Mouse (Mus musculus): Measurements from ENCODE around the gene Rab6b. TPM values are rescaled to one million over a fixed set of nuclear protein-coding genes. Genes with fewer than 3 reads are reported as not detected.

Rab6b gene
- polyA plus RNA-seq, 1 experiment from 2014 or later: 12.3 TPM

DNA sequence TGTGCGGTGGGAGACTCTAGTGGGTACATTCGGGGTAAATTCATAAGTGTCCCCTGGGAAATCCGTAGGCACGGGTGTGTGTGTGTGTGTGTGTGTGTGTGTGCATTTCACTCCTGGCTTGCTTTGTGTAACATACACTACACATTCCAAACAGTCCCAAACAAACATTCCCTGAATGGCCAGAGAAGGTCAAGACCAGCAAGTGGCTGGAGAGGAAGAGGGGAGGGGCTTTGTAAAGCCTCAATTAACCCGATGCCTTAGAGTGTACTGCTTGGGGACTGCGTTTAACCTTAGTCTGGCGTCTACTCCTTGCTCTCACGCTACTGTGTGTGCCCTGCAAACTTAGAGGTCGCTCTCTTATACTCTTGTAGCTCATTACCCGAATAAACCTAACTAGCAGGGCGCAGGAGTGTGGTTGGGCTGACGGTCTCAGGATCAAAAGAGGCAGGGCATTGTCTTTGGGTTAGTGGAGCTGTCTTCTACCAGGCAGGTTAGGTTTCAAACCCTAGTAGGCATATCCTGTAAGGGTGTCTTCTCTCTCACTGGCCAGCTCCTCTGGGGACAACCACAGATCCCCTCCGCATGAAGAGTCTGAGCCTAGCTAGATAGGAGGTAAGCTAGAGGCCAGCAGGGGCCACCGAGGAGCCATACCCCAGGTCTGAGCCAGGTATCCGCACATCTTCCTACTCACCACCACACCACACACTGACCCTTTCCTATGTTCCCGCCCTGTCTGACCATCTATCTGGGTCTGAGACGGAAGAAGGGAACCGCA, 673 bp upstream of the Rab6b start:
- 18% methylated on average over 18 of the region's 18 CpGs for WGBS

DNA sequence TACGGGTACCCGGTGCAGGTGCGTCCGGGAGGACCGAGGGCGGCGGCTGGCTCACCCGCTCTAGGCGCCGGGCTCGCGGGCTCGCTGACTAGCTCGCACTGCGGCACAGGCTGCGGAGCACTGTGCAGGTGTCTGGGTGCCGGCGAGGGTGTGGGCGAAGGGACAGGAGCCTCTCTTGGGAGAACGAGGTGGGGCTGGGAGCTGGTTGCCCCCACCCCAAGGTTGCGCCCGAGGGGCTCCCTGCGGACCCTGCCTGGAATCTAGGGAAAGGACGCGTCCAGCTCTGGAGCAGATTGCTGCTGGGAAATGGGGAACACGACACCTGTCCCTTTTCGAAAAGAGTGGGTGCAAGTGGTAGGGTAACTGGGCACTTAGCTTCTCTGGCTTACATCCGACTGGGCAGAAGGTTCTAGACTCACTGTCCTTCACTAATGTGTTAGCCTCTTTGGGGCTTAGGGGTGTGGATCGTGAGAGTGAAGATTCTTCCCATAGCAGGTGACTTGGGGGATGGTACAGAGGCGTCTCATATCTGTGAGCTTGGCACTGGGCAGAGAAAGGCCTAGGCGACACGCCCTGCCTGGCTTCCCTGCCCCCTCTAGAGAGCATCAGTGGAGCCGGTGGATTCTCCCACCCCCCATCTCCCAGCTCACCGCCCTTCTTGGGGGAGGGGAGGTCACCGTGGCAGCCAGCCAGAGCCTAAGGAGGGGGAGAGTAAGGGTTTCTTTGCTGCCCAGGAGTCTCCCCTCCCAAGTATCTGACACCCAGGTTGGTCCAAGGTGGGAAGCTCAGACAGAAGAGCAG, 1.1 kb downstream of the Rab6b start:
- WGBS: 1% methylated on average over 35 of the region's 35 CpGs
- Histone ChIP-seq H3K36me3 (peaks cover 5% of the 10 kb centered on the region; the same call in 1 of the 2 replicates), H3K27ac (replicated peaks) (peak overlapping the region; percentile 90), H3K4me3 (peak overlapping the region; percentile 67), H3K27me3 (ENCODE audit: low read depth, poor library complexity, severe bottlenecking) (peaks cover 59% of the 10 kb centered on the region), H3K9me3 (replicated peaks) (no peaks in the 10 kb centered on the region), H3K4me1 (peaks cover 70% of the 10 kb centered on the region)
- peak; percentile 39 for DNase-seq (ENCODE audit: low spot score)

More for the DNA sequence above, 673 bp upstream of the Rab6b start:
- H3K9me3 ChIP-seq (replicated peaks): no peaks in the 10 kb centered on the region
- peaks cover 59% of the 10 kb centered on the region for H3K27me3 ChIP-seq (ENCODE audit: low read depth, poor library complexity, severe bottlenecking)
- H3K36me3 ChIP-seq: 0 out of 2 replicates have a peak, but pooled peaks cover under 1% of the 10 kb centered on the region
- H3K4me1 ChIP-seq: peaks cover 60% of the 10 kb centered on the region
- H3K4me3 ChIP-seq: peak overlapping the region; percentile 67
- DNase-seq (ENCODE audit: low spot score): no peak
- peak overlapping the region; percentile 90 for H3K27ac ChIP-seq (replicated peaks)

DNA sequence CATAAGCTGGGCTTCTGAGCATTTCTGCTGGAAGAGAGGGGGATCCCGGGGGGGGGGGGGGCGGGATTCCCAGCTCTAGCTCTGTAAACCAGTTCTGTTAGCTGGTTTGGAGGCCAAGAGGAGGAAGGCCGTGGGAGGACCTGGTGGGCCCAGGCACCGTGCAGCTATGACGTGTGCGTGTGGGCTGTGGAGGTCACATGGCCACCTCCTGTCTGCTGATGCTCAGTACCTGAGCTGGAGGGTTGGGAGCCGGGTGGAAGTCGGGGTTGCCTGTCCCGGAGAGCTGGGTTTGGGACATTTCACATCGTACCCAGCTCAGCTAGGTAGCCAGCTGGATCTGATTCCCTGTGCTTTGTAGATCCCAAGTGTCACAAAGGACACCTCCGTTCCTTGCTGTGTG, 1.8 kb downstream of the Rab6b start:
- DNase-seq (ENCODE audit: low spot score): no peak
- Histone ChIP-seq H3K36me3 (peaks cover 5% of the 10 kb centered on the region; the same call in 1 of the 2 replicates), H3K4me1 (peaks cover 77% of the 10 kb centered on the region), H3K27me3 (ENCODE audit: low read depth, poor library complexity, severe bottlenecking) (peaks cover 59% of the 10 kb centered on the region), H3K9me3 (replicated peaks) (no peaks in the 10 kb centered on the region), H3K4me3 (peak overlapping the region; percentile 67), H3K27ac (replicated peaks) (peak overlapping the region; percentile 90; the same call in 1 of the 2 replicates)
- 40% methylated on average over 10 of the region's 11 CpGs for WGBS

DNA sequence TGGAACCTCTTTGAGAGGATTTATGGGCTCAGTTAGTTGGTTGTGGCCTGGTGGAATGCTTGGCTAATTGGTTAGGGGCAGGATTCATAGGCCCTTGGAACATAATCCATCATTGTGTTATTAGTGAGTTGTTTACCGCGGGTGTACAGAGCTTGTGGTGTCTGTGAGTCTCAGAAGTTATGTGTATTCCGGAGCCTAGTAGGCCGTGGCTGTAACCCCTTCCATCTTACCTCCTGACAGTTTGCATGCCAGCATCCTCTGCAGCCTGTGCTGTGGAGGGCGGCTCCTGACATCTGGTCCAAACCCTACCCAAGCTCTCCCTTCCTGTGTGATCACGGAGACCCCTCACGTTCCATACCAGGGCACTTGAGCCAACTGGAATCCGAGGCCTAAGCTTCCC, 2.7 kb downstream of the Rab6b start:
- Histone ChIP-seq H3K4me3 (0 out of 2 replicates have a peak overlapping the region, but pooled peaks have one; percentile 67), H3K36me3 (peaks cover 5% of the 10 kb centered on the region; the same call in 1 of the 2 replicates), H3K4me1 (peaks cover 83% of the 10 kb centered on the region), H3K27me3 (ENCODE audit: low read depth, poor library complexity, severe bottlenecking) (peaks cover 56% of the 10 kb centered on the region), H3K9me3 (replicated peaks) (no peaks in the 10 kb centered on the region), H3K27ac (replicated peaks) (no peak overlapping the region)
- DNase-seq (ENCODE audit: low spot score): no peak
- WGBS: 79% methylated on average over 8 of the region's 8 CpGs

DNA sequence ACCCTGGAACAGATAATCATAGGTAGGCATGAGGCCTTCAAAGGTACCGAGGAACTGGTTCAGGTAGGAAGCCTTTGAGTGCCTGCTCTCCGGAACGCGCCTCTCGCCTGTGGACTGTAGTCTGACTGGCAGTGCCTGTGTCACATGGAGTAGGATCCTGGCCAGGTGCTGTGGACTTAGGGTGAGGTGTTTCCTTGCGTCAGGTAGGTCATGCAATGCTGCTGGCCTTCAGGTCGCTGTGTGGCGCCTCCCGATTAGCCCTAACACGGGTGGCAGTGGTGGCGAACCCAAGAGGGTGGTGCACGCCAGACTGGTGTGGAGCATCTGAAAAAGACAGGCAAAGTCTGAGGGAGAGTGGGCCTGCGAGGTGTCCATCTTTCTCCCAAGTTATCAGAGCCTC, 3.3 kb downstream of the Rab6b start:
- peaks cover 50% of the 10 kb centered on the region for H3K27me3 ChIP-seq (ENCODE audit: low read depth, poor library complexity, severe bottlenecking)
- H3K9me3 ChIP-seq (replicated peaks): no peaks in the 10 kb centered on the region
- peaks cover 83% of the 10 kb centered on the region for H3K4me1 ChIP-seq

DNA sequence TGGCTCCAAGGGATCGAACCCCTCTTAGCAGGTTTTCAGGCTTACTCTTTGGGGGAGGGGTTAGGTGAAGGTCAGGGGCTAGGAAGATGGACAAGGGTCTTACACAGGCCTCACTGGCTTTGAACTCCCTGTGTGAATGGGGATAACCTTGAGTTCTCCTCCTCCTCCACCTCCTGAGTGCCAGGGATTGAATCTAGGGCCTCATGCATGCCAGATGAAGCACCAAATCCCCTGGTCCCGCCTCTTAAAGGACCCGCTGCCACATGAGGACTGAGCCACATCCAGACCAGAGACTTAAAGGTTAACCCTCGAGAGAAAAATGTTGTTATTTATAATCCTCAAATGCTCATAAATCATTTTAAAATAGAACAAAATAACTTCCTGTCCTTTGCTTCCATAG, 5.4 kb downstream of the Rab6b start:
- H3K36me3 ChIP-seq: peaks cover 5% of the 10 kb centered on the region; the same call in 1 of the 2 replicates
- no peak for DNase-seq (ENCODE audit: low spot score)
- H3K4me3 ChIP-seq: no peak overlapping the region
- H3K27ac ChIP-seq (replicated peaks): peak overlapping the region; percentile 80
- peaks cover 34% of the 10 kb centered on the region for H3K27me3 ChIP-seq (ENCODE audit: low read depth, poor library complexity, severe bottlenecking)
- H3K4me1 ChIP-seq: peaks cover 78% of the 10 kb centered on the region
- 79% methylated on average over 4 of the region's 4 CpGs for WGBS
- no peaks in the 10 kb centered on the region for H3K9me3 ChIP-seq (replicated peaks)

More for the DNA sequence above, 3.3 kb downstream of the Rab6b start:
- no peak overlapping the region for H3K4me3 ChIP-seq
- H3K27ac ChIP-seq (replicated peaks): no peak overlapping the region; the same call in 1 of the 2 replicates
- peaks cover 5% of the 10 kb centered on the region; the same call in 1 of the 2 replicates for H3K36me3 ChIP-seq
- DNase-seq (ENCODE audit: low spot score): no peak
- WGBS: 92% methylated on average over 13 of the region's 13 CpGs

DNA sequence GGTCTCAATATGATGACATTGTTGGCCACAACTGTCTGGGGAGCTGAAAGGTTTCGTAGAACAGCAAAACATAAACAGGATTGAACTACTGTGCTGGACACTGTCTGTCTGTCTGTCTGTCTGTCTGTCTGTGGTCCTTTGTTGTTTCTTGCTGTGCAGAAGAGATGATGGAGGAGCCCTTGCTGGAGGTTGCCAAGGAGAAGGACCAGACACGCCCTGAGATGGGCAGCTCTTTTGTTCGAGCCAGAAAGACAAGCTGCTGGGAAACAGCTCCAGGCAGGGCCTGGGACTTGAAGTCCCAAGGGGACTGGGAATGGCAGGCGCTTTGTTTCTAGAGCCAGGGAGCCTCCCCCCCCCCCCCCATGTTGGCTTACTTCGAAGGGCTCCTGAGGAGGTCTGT, 5.9 kb downstream of the Rab6b start:
- no peaks in the 10 kb centered on the region for H3K9me3 ChIP-seq (replicated peaks)
- H3K27ac ChIP-seq (replicated peaks): peak overlapping the region; percentile 80
- H3K4me1 ChIP-seq: peaks cover 75% of the 10 kb centered on the region
- H3K4me3 ChIP-seq: no peak overlapping the region
- H3K27me3 ChIP-seq (ENCODE audit: low read depth, poor library complexity, severe bottlenecking): peaks cover 29% of the 10 kb centered on the region
- 59% methylated on average over 5 of the region's 5 CpGs for WGBS
- peaks cover 5% of the 10 kb centered on the region; the same call in 1 of the 2 replicates for H3K36me3 ChIP-seq
- DNase-seq (ENCODE audit: low spot score): peak; percentile 55

DNA sequence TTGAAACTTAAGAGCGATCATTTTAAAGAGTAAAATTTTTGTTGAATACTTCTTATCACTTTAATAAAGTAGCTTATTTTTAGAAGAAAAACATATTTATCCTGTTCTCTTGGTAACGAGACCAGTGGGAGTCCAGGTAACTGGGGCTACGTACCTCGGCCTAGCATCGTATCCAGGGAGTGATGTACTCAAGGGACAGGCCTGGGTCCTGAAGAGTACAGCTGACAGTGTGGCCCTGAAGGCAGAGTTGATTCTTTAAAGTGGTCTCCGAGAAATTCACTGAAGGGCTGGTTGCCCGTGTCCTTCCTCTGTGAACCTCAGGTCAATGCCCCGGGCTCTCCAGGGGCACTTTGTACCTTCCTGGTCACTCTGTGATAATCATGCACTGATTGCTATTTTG, 6.4 kb downstream of the Rab6b start:
- Histone ChIP-seq H3K27ac (replicated peaks) (peak overlapping the region; percentile 80; the same call in 1 of the 2 replicates), H3K4me1 (peaks cover 70% of the 10 kb centered on the region)
- WGBS: 89% methylated on average over 8 of the region's 8 CpGs

DNA sequence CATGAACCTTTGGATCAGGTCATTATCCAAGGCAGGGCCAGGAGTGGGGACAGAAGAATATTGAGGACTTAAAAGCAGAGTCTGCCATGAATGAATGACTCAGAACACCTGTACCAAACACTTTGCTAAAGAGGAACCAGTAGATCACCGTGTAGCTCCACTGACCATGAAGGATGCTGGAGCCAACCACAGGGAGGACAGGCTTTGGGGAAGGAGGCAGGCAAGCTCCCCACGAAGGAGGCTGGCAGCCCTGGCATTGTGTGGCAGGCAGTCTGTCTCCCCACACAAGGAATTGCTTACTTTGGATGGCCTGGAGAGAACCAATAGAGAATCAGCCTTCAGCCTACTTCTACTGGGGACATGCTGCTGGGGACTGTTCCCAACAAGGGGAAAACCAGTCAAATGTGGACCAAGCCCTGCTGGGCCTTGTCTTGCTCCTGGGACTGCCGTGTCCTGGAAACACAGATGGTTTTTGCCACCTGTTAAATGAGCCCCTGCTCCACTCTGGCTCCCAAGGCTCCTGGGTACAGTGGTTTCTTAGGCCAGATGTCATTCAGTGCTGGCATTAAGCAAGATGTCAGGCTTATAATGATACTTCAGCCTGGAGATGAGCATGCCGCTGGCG, 7.2 kb downstream of the Rab6b start:
- Histone ChIP-seq H3K27ac (replicated peaks) (peak overlapping the region; percentile 80), H3K4me1 (peaks cover 62% of the 10 kb centered on the region), H3K36me3 (peaks cover 7% of the 10 kb centered on the region; the same call in 1 of the 2 replicates), H3K9me3 (replicated peaks) (no peaks in the 10 kb centered on the region), H3K4me3 (no peak overlapping the region), H3K27me3 (ENCODE audit: low read depth, poor library complexity, severe bottlenecking) (peaks cover 16% of the 10 kb centered on the region)
- 93% methylated on average over 5 of the region's 5 CpGs for WGBS
- no peak for DNase-seq (ENCODE audit: low spot score)

More for the DNA sequence above, 6.4 kb downstream of the Rab6b start:
- H3K27me3 ChIP-seq (ENCODE audit: low read depth, poor library complexity, severe bottlenecking): peaks cover 24% of the 10 kb centered on the region
- peaks cover 5% of the 10 kb centered on the region; the same call in 1 of the 2 replicates for H3K36me3 ChIP-seq
- DNase-seq (ENCODE audit: low spot score): no peak
- H3K4me3 ChIP-seq: no peak overlapping the region
- H3K9me3 ChIP-seq (replicated peaks): no peaks in the 10 kb centered on the region

DNA sequence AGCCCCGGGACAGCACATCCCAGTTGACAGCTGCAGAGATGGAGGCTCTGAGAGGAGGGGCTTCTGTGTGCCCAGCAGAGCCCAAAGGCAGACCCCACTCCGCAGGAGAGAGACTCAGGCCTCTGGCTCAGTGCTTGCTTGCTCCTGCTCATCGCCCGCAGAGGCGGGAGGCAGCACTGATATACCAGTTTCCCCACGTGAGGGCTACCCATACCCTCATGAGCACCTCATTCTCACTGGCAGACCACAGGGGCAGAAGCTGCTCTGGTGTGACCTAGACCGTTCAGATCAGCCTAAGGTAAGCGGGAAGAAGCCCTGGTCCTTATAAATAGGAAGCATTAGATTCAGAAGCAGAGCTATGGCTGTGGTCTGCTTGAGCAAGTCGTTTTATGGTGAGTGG, 8.2 kb downstream of the Rab6b start:
- WGBS: 87% methylated on average over 9 of the region's 9 CpGs
- no peak overlapping the region for H3K4me3 ChIP-seq
- peak overlapping the region; percentile 68 for H3K27ac ChIP-seq (replicated peaks)
- DNase-seq (ENCODE audit: low spot score): no peak
- peaks cover 6% of the 10 kb centered on the region for H3K27me3 ChIP-seq (ENCODE audit: low read depth, poor library complexity, severe bottlenecking)
- H3K4me1 ChIP-seq: peaks cover 53% of the 10 kb centered on the region
- peaks cover 10% of the 10 kb centered on the region; the same call in 1 of the 2 replicates for H3K36me3 ChIP-seq
- H3K9me3 ChIP-seq (replicated peaks): no peaks in the 10 kb centered on the region

DNA sequence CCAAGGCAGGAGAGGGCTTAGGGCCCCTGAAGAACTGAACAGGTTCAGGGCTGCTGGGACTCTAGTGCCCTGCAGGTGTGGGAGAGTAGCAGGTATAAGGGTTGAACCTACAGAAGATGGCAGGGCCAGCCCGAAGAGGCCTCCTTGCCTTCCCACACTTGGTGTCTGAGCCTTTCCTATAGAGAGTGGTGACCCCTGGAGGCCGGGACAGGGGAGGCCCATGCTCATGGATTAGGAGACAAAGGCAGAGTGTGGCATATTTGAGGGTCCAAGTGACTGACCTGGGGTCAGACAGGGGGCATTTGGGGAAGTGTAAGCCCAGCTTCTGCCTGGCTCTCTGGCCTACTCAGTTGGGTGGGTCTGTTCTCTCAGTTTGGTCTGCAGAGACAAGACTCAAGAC, 8.6 kb downstream of the Rab6b start:
- WGBS: 48% methylated on average over 2 of the region's 2 CpGs
- H3K4me1 ChIP-seq: peaks cover 48% of the 10 kb centered on the region
- peak overlapping the region; percentile 68 for H3K27ac ChIP-seq (replicated peaks)
- H3K9me3 ChIP-seq (replicated peaks): no peaks in the 10 kb centered on the region
- peaks cover 2% of the 10 kb centered on the region for H3K27me3 ChIP-seq (ENCODE audit: low read depth, poor library complexity, severe bottlenecking)
- H3K4me3 ChIP-seq: no peak overlapping the region
- H3K36me3 ChIP-seq: peaks cover 10% of the 10 kb centered on the region; the same call in 1 of the 2 replicates
- no peak for DNase-seq (ENCODE audit: low spot score)

DNA sequence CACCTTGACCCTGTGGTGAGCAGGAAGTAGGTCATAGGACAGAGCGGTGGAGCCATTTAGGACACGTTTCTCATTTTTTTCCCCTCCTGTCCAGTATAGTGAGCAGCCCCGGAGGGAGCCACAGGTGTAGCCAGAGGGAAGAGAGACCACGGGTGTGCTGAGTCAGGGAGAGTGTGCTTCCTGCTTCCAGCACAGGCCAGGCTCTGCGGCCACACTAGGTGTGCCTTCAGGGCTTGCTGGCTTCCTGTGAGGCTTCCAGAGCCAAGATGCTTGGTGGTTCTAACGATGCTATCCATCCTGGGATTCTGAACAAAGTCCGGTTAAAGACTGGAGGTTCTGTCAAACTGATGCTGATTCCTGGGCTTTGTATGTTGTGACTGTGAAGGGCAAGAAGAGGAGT, 10.0 kb downstream of the Rab6b start:
- 81% methylated on average over 7 of the region's 7 CpGs for WGBS
- 0 out of 2 replicates have a peak, but pooled peaks cover 4% of the 10 kb centered on the region for H3K36me3 ChIP-seq
- no peak overlapping the region for H3K4me3 ChIP-seq
- H3K27ac ChIP-seq (replicated peaks): no peak overlapping the region; the same call in 1 of the 2 replicates
- H3K4me1 ChIP-seq: peaks cover 47% of the 10 kb centered on the region
- no peaks in the 10 kb centered on the region for H3K9me3 ChIP-seq (replicated peaks)
- H3K27me3 ChIP-seq (ENCODE audit: low read depth, poor library complexity, severe bottlenecking): no peaks in the 10 kb centered on the region
- DNase-seq (ENCODE audit: low spot score): no peak

All from midbrain, embryonic 10.5 days (tissue).